In genomic region chr5:24319776-24320466, GRCm38 (mm10) we compare ENCODE assay signal across 8 mouse cellular contexts. TPM values are rescaled to one million over a fixed set of nuclear protein-coding genes. Genes with fewer than 3 reads are reported as not detected.
DNase-seq lines count a peak whose midpoint lies in the region; ATAC-seq and TF ChIP-seq lines count a peak whose summit lies in the region.

No protein-coding gene starts in this region.

- no peak for ATAC-seq in embryonic facial prominence, embryonic 12.5 days (ENCODE audit: insufficient number of reproducible peaks, insufficient read depth, low FRiP score, low TSS enrichment)
- ATAC-seq in lung, postnatal 0 days, result peak; percentile 55

- H3K27me3 ChIP-seq in heart, embryonic 10.5 days (ENCODE audit: insufficient read depth, poor library complexity, severe bottlenecking), result peaks cover 16% of the 10 kb centered on the region
- peaks cover 21% of the 10 kb centered on the region for H3K27me3 ChIP-seq in embryonic facial prominence, embryonic 12.5 days
- no peaks in the 10 kb centered on the region for H3K27me3 ChIP-seq in lung, postnatal 0 days (replicated peaks; ENCODE audit: insufficient read depth, low read length)

- WGBS in heart, embryonic 10.5 days, result 20% methylated on average over 13 of the region's 13 CpGs
- WGBS in embryonic facial prominence, embryonic 12.5 days, result 9% methylated on average over 13 of the region's 13 CpGs
- 13% methylated on average over 13 of the region's 13 CpGs for WGBS in lung, postnatal 0 days

- no peak for DNase-seq in heart, embryonic 10.5 days (ENCODE audit: low spot score)
- DNase-seq in heart, adult 18-20 months, result no peak
- peak; percentile 44 for DNase-seq in 3T3-L1 (ENCODE audit: low read depth, low spot score)
- peak; percentile 64 for DNase-seq in lung, postnatal 0 days (ENCODE audit: low spot score)
- no peak for DNase-seq in left cerebral cortex, postnatal 36 days (ENCODE audit: low spot score in 2 of 2)
- no peak for DNase-seq in ovary, postnatal 10 days (ENCODE audit: low spot score)
- DNase-seq in ovary, postnatal 14 days (ENCODE audit: low spot score), result no peak

- no peaks in the 10 kb centered on the region for H3K9me3 ChIP-seq in heart, embryonic 10.5 days
- no peaks in the 10 kb centered on the region for H3K9me3 ChIP-seq in embryonic facial prominence, embryonic 12.5 days
- H3K9me3 ChIP-seq in lung, postnatal 0 days (ENCODE audit: low read length), result no peaks in the 10 kb centered on the region

- peaks cover 68% of the 10 kb centered on the region for H3K36me3 ChIP-seq in heart, embryonic 10.5 days
- H3K36me3 ChIP-seq in embryonic facial prominence, embryonic 12.5 days, result no peaks in the 10 kb centered on the region
- H3K36me3 ChIP-seq in lung, postnatal 0 days (ENCODE audit: insufficient read depth, low read length), result no peaks in the 10 kb centered on the region

- H3K4me2 ChIP-seq in embryonic facial prominence, embryonic 12.5 days (replicated peaks), result peak overlapping the region; percentile 20
- peak overlapping the region; percentile 39 for H3K4me2 ChIP-seq in lung, postnatal 0 days (replicated peaks; ENCODE audit: low read depth, low read length)

- intact Hi-C loops in left cerebral cortex, postnatal 36 days (cut with DNase I), result no loop called here

- peak overlapping the region; percentile 76 for H3K27ac ChIP-seq in heart, embryonic 10.5 days
- H3K27ac ChIP-seq in embryonic facial prominence, embryonic 12.5 days, result no peak overlapping the region
- peak overlapping the region; percentile 63 for H3K27ac ChIP-seq in lung, postnatal 0 days (ENCODE audit: low read length)

- TF ChIP-seq EP300 in lung, postnatal 0 days (IDR thresholded peaks at IDR 0.05), result no peak

- H3K4me1 ChIP-seq in heart, embryonic 10.5 days, result peaks cover 49% of the 10 kb centered on the region
- H3K4me1 ChIP-seq in embryonic facial prominence, embryonic 12.5 days, result peaks cover 24% of the 10 kb centered on the region
- no peaks in the 10 kb centered on the region; the same call in 1 of the 2 replicates for H3K4me1 ChIP-seq in lung, postnatal 0 days (ENCODE audit: insufficient read depth, low read depth, low read length)

- TF ChIP-seq CTCF in lung, postnatal 0 days (IDR thresholded peaks at IDR 0.05), result no peak

- peak overlapping the region; percentile 29; the same call in 1 of the 2 replicates for H3K4me3 ChIP-seq in heart, embryonic 10.5 days
- H3K4me3 ChIP-seq in embryonic facial prominence, embryonic 12.5 days, result 0 out of 2 replicates have a peak overlapping the region, but pooled peaks have one; percentile 1
- H3K4me3 ChIP-seq in lung, postnatal 0 days (ENCODE audit: low read depth, low read length), result peak overlapping the region; percentile 5; the same call in 1 of the 2 replicates

- no peak overlapping the region for H3K9ac ChIP-seq in embryonic facial prominence, embryonic 12.5 days
- no peak overlapping the region for H3K9ac ChIP-seq in lung, postnatal 0 days (replicated peaks; ENCODE audit: low read depth)

RNA-seq across cellular contexts. Expression of gene Kcnh2, which starts 31.5 kb away (rescaled TPM):
- polyA plus RNA-seq in heart, embryonic 10.5 days (2016; fragmentation: Nextera tagmentation; extraction: Ambion mirVana), result 28.8 and 32.2 TPM in 2 replicates
- 10 to 100 TPM; 52.6 to 61.1 TPM for total RNA-seq in heart, adult 18-20 months (2021)
- polyA plus RNA-seq in embryonic facial prominence, embryonic 12.5 days (2016; fragmentation: Nextera tagmentation; extraction: Ambion mirVana), result 4.5 and 5.2 TPM in 2 replicates
- 5.0 and 5.8 TPM in 2 replicates for polyA plus RNA-seq in lung, postnatal 0 days (2015; fragmentation: Nextera tagmentation; extraction: Ambion mirVana)
- total RNA-seq in left cerebral cortex, postnatal 36 days (2021), result 10 to 100 TPM; 32.2 to 32.6 TPM

RNA-seq across cellular contexts. Expression of gene Nos3, which starts 44.7 kb away (rescaled TPM):
- polyA plus RNA-seq in heart, embryonic 10.5 days (2016; fragmentation: Nextera tagmentation; extraction: Ambion mirVana), result 23.2 and 40.8 TPM in 2 replicates
- 10 to 100 TPM; 21.8 to 22.6 TPM for total RNA-seq in heart, adult 18-20 months (2021)
- 6.7 and 7.6 TPM in 2 replicates for polyA plus RNA-seq in embryonic facial prominence, embryonic 12.5 days (2016; fragmentation: Nextera tagmentation; extraction: Ambion mirVana)
- polyA plus RNA-seq in lung, postnatal 0 days (2015; fragmentation: Nextera tagmentation; extraction: Ambion mirVana), result 20.3 and 26.5 TPM in 2 replicates
- total RNA-seq in left cerebral cortex, postnatal 36 days (2021), result 10 to 100 TPM in 1 of 2 experiments, 1 to 10 TPM in 1; 6.9 to 10.8 TPM

Comparison
In these comparisons a context has a peak if more than half of its experiments do, and no peak if none do; other contexts are left out.
1. DNase-seq: peak in 3T3-L1 (single experiment) and lung, postnatal 0 days (single experiment); none in heart, embryonic 10.5 days (single experiment), heart, adult 18-20 months (0 of 2), left cerebral cortex, postnatal 36 days (0 of 2), ovary, postnatal 10 days (single experiment) and ovary, postnatal 14 days (single experiment).
2. Peak in every context shown above with its lines, with median percentiles within 50 percentile points of each other: H3K4me3 ChIP-seq.